Mouse (Mus musculus): ENCODE measurements around the gene Rbfox2. TPM values are rescaled to one million over a fixed set of nuclear protein-coding genes. Genes with fewer than 3 reads are reported as not detected.

The Rbfox2 gene
- total and polyA plus RNA-seq, 3 experiments, result 2.1 to 6.5 (median 2.3) TPM

DNA sequence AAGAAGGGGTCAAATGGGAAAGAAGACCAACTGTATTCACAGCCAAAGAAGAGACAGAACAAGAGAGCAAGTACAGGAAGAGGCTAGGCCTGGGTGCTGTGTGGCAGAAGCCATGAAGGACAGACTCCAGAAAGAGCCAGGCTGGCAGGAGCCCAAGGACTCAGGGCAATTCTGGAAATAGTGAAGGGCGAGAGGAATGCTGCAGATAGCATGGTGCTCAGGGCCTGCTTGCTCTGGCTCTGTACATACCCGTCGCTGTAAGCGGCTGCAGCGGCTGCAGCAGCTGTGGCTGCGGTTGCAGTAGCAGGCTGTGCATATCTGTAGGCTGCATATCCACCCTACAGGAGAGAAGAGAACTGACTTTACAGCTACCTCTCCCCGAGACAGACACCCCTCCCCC lies 221.0 kb downstream of the Rbfox2 start:
- TF ChIP-seq GATA2 (IDR thresholded peaks at IDR 0.05; ENCODE audit: borderline replicate concordance, low read depth, low read length) (no peak), TAL1 (conservative IDR thresholded peaks at IDR 0.05; ENCODE audit: low read depth, low read length) (no peak), POLR2AphosphoS5 (IDR thresholded peaks at IDR 0.05; ENCODE audit: insufficient replicate concordance, low read depth, low read length) (no peak), CTCF (IDR thresholded peaks at IDR 0.05; ENCODE audit: low read depth, low read length) (no peak), GATA1 (IDR thresholded peaks at IDR 0.05; ENCODE audit: borderline replicate concordance, low read length) (no peak)
- DNase-seq (ENCODE audit: low spot score), result no peak
- no peaks in the 10 kb centered on the region for H3K4me1 ChIP-seq (ENCODE audit: insufficient read depth, low read depth, low read length)
- no peaks in the 10 kb centered on the region for H3K9me3 ChIP-seq (replicated peaks)
- no peak for ATAC-seq (ENCODE audit: extremely low read depth, insufficient number of reproducible peaks, low FRiP score, poor library complexity, severe bottlenecking)
- no peaks in the 10 kb centered on the region for H3K36me3 ChIP-seq (replicated peaks)
- H3K27me3 ChIP-seq (ENCODE audit: insufficient read depth, low read length), result no peaks in the 10 kb centered on the region
- H3K4me3 ChIP-seq (ENCODE audit: low read depth, low read length), result no peak overlapping the region

DNA sequence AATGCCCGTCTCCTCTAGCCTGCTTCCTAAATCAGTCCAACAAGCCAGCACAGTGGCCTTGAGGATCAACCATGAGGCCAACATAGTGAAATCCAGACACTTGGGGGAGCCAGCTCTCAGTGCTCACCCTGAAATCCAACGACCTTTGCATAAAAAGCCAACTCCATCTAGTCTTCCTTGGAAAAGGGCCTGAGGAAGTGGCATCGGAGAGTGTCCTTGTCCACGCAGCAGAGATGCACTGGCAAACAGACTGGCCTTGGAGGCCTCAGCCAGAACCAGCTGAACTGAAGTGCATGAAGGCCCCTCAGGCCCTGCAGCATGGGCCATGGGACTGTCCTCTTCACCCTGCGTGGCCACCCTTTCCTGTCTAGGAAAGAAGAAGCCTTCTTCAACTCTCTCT lies 225.3 kb downstream of the Rbfox2 start:
- TF ChIP-seq GATA1 (IDR thresholded peaks at IDR 0.05; ENCODE audit: borderline replicate concordance, low read length) (no peak), CTCF (IDR thresholded peaks at IDR 0.05; ENCODE audit: low read depth, low read length) (no peak), POLR2AphosphoS5 (IDR thresholded peaks at IDR 0.05; ENCODE audit: insufficient replicate concordance, low read depth, low read length) (no peak), GATA2 (IDR thresholded peaks at IDR 0.05; ENCODE audit: borderline replicate concordance, low read depth, low read length) (no peak), TAL1 (conservative IDR thresholded peaks at IDR 0.05; ENCODE audit: low read depth, low read length) (no peak)
- no peaks in the 10 kb centered on the region for H3K4me1 ChIP-seq (ENCODE audit: insufficient read depth, low read depth, low read length)
- H3K4me3 ChIP-seq (ENCODE audit: low read depth, low read length), result no peak overlapping the region
- DNase-seq (ENCODE audit: low spot score), result no peak
- no peaks in the 10 kb centered on the region for H3K9me3 ChIP-seq (replicated peaks)
- H3K36me3 ChIP-seq (replicated peaks), result no peaks in the 10 kb centered on the region
- H3K27me3 ChIP-seq (ENCODE audit: insufficient read depth, low read length), result no peaks in the 10 kb centered on the region
- no peak for ATAC-seq (ENCODE audit: extremely low read depth, insufficient number of reproducible peaks, low FRiP score, poor library complexity, severe bottlenecking)

DNA sequence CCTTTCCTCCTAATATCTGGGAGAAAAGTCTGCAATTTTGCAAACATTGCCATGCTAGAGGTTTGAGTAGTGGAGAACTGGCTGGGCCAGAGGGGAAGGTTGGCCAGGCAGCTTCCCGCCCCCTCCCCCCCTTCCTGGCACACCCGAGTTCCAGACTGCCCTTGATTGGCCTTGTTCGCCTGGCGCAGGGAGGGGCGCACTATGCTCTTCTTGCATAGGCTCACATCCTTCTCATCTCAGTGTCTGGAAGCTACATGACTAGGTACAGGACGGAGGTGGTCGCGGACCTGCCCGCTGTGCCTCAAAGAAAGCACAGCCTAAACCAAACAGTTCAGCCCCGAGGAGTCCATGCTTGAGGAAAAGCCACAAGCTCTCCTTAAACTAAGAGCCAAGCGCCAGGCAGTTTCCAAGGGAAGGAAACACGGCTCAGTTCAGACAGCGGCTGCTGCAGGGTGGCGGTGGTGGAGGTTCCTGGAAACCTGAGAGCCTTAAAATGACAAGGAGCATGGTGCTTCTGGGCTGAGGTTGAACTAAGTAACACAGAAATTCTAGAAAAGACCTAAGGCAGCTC lies 226.0 kb downstream of the Rbfox2 start:
- no peaks in the 10 kb centered on the region for H3K27me3 ChIP-seq (ENCODE audit: insufficient read depth, low read length)
- no peaks in the 10 kb centered on the region for H3K9me3 ChIP-seq (replicated peaks)
- TF ChIP-seq GATA2 (IDR thresholded peaks at IDR 0.05; ENCODE audit: borderline replicate concordance, low read depth, low read length), result no peak
- no peaks in the 10 kb centered on the region for H3K36me3 ChIP-seq (replicated peaks)
- DNase-seq (ENCODE audit: low spot score) (no peak), ATAC-seq (ENCODE audit: extremely low read depth, insufficient number of reproducible peaks, low FRiP score, poor library complexity, severe bottlenecking) (no peak)
- no peak overlapping the region for H3K4me3 ChIP-seq (ENCODE audit: low read depth, low read length)
- H3K4me1 ChIP-seq (ENCODE audit: insufficient read depth, low read depth, low read length), result no peaks in the 10 kb centered on the region

- DNase-seq (ENCODE audit: low spot score), result no peak
- Histone ChIP-seq H3K36me3 (replicated peaks) (no peaks in the 10 kb centered on the region), H3K9me3 (replicated peaks) (no peaks in the 10 kb centered on the region), H3K4me1 (ENCODE audit: insufficient read depth, low read depth, low read length) (no peaks in the 10 kb centered on the region), H3K27me3 (ENCODE audit: insufficient read depth, low read length) (no peaks in the 10 kb centered on the region), H3K4me3 (ENCODE audit: low read depth, low read length) (no peak overlapping the region)
- no peak for ATAC-seq (ENCODE audit: extremely low read depth, insufficient number of reproducible peaks, low FRiP score, poor library complexity, severe bottlenecking)
- no peak for TF ChIP-seq GATA2 (IDR thresholded peaks at IDR 0.05; ENCODE audit: borderline replicate concordance, low read depth, low read length)
- no peak for TF ChIP-seq CTCF (IDR thresholded peaks at IDR 0.05; ENCODE audit: low read depth, low read length)
- TF ChIP-seq TAL1 (conservative IDR thresholded peaks at IDR 0.05; ENCODE audit: low read depth, low read length), result no peak
- TF ChIP-seq GATA1 (IDR thresholded peaks at IDR 0.05; ENCODE audit: borderline replicate concordance, low read length), result no peak
- no peak for TF ChIP-seq POLR2AphosphoS5 (IDR thresholded peaks at IDR 0.05; ENCODE audit: insufficient replicate concordance, low read depth, low read length)
Observed at GRCm38 (mm10) chr15:77079890-77080361, 226.9 kb downstream of the Rbfox2 start.

GRCm38 (mm10) chr15:77079256-77079822 lies 227.5 kb downstream of the Rbfox2 start:
- Histone ChIP-seq H3K4me1 (ENCODE audit: insufficient read depth, low read depth, low read length) (no peaks in the 10 kb centered on the region), H3K9me3 (replicated peaks) (no peaks in the 10 kb centered on the region), H3K4me3 (ENCODE audit: low read depth, low read length) (no peak overlapping the region), H3K36me3 (replicated peaks) (no peaks in the 10 kb centered on the region), H3K27me3 (ENCODE audit: insufficient read depth, low read length) (no peaks in the 10 kb centered on the region)
- no peak for ATAC-seq (ENCODE audit: extremely low read depth, insufficient number of reproducible peaks, low FRiP score, poor library complexity, severe bottlenecking)
- DNase-seq (ENCODE audit: low spot score), result no peak
- TF ChIP-seq GATA2 (IDR thresholded peaks at IDR 0.05; ENCODE audit: borderline replicate concordance, low read depth, low read length), result no peak
- TF ChIP-seq POLR2AphosphoS5 (IDR thresholded peaks at IDR 0.05; ENCODE audit: insufficient replicate concordance, low read depth, low read length), result no peak

DNA sequence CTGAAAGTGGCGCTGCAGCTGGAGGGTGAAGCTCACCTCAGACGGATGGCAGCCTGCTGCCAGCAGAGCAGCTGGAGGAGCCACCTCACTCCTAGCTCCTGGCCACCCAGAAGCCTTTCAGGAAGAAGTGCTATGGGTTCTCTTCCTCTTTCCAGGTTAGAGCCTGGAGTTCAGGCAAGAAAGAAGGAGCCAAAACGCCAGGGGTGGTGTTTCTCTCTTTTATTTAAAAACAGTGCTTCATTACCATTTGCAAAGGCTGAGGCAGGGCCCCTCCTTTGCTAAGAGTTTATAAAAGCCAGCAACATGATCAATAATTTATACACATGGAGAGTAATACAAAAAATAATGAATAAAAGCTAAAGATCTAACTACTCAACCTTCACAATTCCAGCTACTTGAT lies 228.0 kb downstream of the Rbfox2 start:
- DNase-seq (ENCODE audit: low spot score) (no peak), ATAC-seq (ENCODE audit: extremely low read depth, insufficient number of reproducible peaks, low FRiP score, poor library complexity, severe bottlenecking) (no peak)
- H3K9me3 ChIP-seq (replicated peaks), result no peaks in the 10 kb centered on the region
- H3K36me3 ChIP-seq (replicated peaks), result no peaks in the 10 kb centered on the region
- no peak overlapping the region for H3K4me3 ChIP-seq (ENCODE audit: low read depth, low read length)
- no peaks in the 10 kb centered on the region for H3K27me3 ChIP-seq (ENCODE audit: insufficient read depth, low read length)
- TF ChIP-seq TAL1 (conservative IDR thresholded peaks at IDR 0.05; ENCODE audit: low read depth, low read length) (no peak), POLR2AphosphoS5 (IDR thresholded peaks at IDR 0.05; ENCODE audit: insufficient replicate concordance, low read depth, low read length) (no peak), GATA2 (IDR thresholded peaks at IDR 0.05; ENCODE audit: borderline replicate concordance, low read depth, low read length) (no peak), CTCF (IDR thresholded peaks at IDR 0.05; ENCODE audit: low read depth, low read length) (no peak), GATA1 (IDR thresholded peaks at IDR 0.05; ENCODE audit: borderline replicate concordance, low read length) (no peak)
- no peaks in the 10 kb centered on the region for H3K4me1 ChIP-seq (ENCODE audit: insufficient read depth, low read depth, low read length)

Measured in G1E (cell line).